Mouse (Mus musculus) liver, embryonic 14.5 days (tissue): ENCODE results near the gene Wfikkn1. TPM values are rescaled to one million over a fixed set of nuclear protein-coding genes. Genes with fewer than 3 reads are reported as not detected.
A peak's percentile ranks its signal among the peaks of the same experiment; 100 is the strongest.

Experiments used
- ATAC-seq: fragments of 200-750 bp; cut with Nextera tagmentation; 2 replicates; pipeline ENCODE4 v1.8.0; 2017; ENCODE audit warnings: moderate number of reproducible peaks, mild to moderate bottlenecking, moderate library complexity; ENCODE audit not compliant: insufficient read depth
- DNase-seq, 3 experiments: peaks; one replicate each; pipeline ENCODE4 v3.0.0-alpha.2; 2012 to 2013; ENCODE audit warnings: low read depth in 3 of 3, low spot score in 3 of 3
- H3K27ac ChIP-seq: fragments of 300-500 bp; sonication (generic); 2 replicates; pipeline ENCODE4 v1.5.1; 2014; ENCODE audit warnings: moderate library complexity, mild to moderate bottlenecking, control low read depth, inconsistent platforms
- H3K27me3 ChIP-seq: fragments of 300-500 bp; sonication (generic); 2 replicates; pipeline ENCODE4 v1.6.1; 2014; ENCODE audit warnings: mild to moderate bottlenecking, low read length, moderate library complexity; ENCODE audit not compliant: control insufficient read depth, insufficient read depth
- H3K36me3 ChIP-seq: fragments of 300-500 bp; sonication (generic); replicated peaks from 2 replicates; pipeline ENCODE4 v1.6.1; 2014; ENCODE audit warnings: low read depth; ENCODE audit not compliant: control insufficient read depth, insufficient read depth
- H3K4me1 ChIP-seq, 2 experiments: fragments of 200-500 bp in 1 of 2; fragments of 300-500 bp in 1 of 2; sonication (generic) in 1 of 2; replicated peaks; 2 replicates each; pipeline ENCODE4 v1.6.1; 2012 to 2014; ENCODE audit warnings: antibody characterized with exemption in 1 of 2, inconsistent platforms in 1 of 2, low read length in 1 of 2; ENCODE audit not compliant: control insufficient read depth in 2 of 2, insufficient read depth in 2 of 2
- H3K4me2 ChIP-seq: fragments of 300-500 bp; sonication (generic); 2 replicates; pipeline ENCODE4 v1.6.1; 2014; ENCODE audit warnings: low read depth, mild to moderate bottlenecking, control low read depth, moderate library complexity
- H3K4me3 ChIP-seq, 2 experiments: fragments of 200-500 bp in 1 of 2; fragments of 300-500 bp in 1 of 2; sonication (generic) in 1 of 2; 2 replicates each; pipeline ENCODE4 v1.5.1; 2012 to 2014; ENCODE audit warnings: low read depth in 2 of 2, low read length in 2 of 2, mild to moderate bottlenecking in 2 of 2, control low read depth in 1 of 2, inconsistent platforms in 1 of 2, moderate library complexity in 1 of 2; ENCODE audit not compliant: insufficient read depth in 1 of 2
- H3K9ac ChIP-seq: fragments of 300-500 bp; sonication (generic); replicated peaks from 2 replicates; pipeline ENCODE4 v1.6.1; 2014; ENCODE audit warnings: mild to moderate bottlenecking, control low read depth, moderate library complexity
- H3K9me3 ChIP-seq: fragments of 300-500 bp; sonication (generic); 2 replicates; pipeline ENCODE4 v1.6.1; 2016; ENCODE audit warnings: low read length, mixed read lengths; ENCODE audit not compliant: control insufficient read depth
- CTCF ChIP-seq: IDR thresholded peaks from 2 replicates; pipeline ENCODE4 v1.5.1; 2016; ENCODE audit warnings: antibody characterized with exemption, low read depth, control low read depth
- EP300 ChIP-seq: IDR thresholded peaks from 2 replicates; pipeline ENCODE4 v1.6.1; 2016; ENCODE audit warnings: antibody characterized with exemption, low read depth
- WGBS: fragments of 180-500 bp; shearing (Covaris S2); extraction: QIAGEN DNeasy Blood & Tissue Kit; methylation state at CpG from one replicate; pipeline ENCODE4 v1.1.7; 2014; ENCODE audit not compliant: insufficient replicate concordance; 5-methylcytosine and 5-hydroxymethylcytosine counted together
- polyA plus RNA-seq, 2 experiments: library from polyadenylated mRNA; depleted of rRNA in 1 of 2; stranded (reverse) in 1 of 2; unstranded in 1 of 2; fragments of >200 nt; fragmentation: Nextera tagmentation in 1 of 2; extraction: Ambion mirVana in 1 of 2; gene quantifications; 2 replicates each; pipeline versions ENCODE4 v1.2.1 to v1.2.3; 2012 to 2014

The Wfikkn1 gene
- polyA plus RNA-seq, 2 experiments = 0.52 to 0.54 TPM

GRCm38 (mm10) chr17:25919144-25919785 is 38.6 kb upstream of the Wfikkn1 start, which contains the start of gene Rab40c:
Gene Rab40c (minus strand): TSS chr17:25919727.
- no peaks in the 10 kb centered on the region for H3K9me3 ChIP-seq
- H3K9ac ChIP-seq = peak within 1 kb of the TSS; percentile 82
- peaks cover 4% of the 10 kb centered on the region for H3K36me3 ChIP-seq
- H3K4me3 ChIP-seq = peak within 1 kb of the TSS; percentile 86 to 92
- peak in 2 of 3 experiments; percentile 20 to 31 for DNase-seq
- no peak for ATAC-seq
- H3K27me3 ChIP-seq = no peaks in the 10 kb centered on the region
- H3K27ac ChIP-seq = peak within 1 kb of the TSS; percentile 75
- under 1% methylated on average over 58 of the region's 78 CpGs for WGBS
- no peak for TF ChIP-seq EP300
- TF ChIP-seq CTCF = no peak
- H3K4me2 ChIP-seq = peak within 1 kb of the TSS; percentile 89
- H3K4me1 ChIP-seq = peaks cover 11 to 17% of the 10 kb centered on the region in 2 experiments

- Histone ChIP-seq H3K9me3 (no peaks in the 10 kb centered on the region), H3K4me2 (peak overlapping the region; percentile 79), H3K27me3 (no peaks in the 10 kb centered on the region), H3K27ac (no peak overlapping the region), H3K4me3 (peak overlapping the region; percentile 74 to 92; a peak in 3 of 4 replicates), H3K36me3 (no peaks in the 10 kb centered on the region; the same call in 1 of the 2 replicates), H3K4me1 (peaks cover 11 to 25% of the 10 kb centered on the region in 2 experiments), H3K9ac (peak overlapping the region; percentile 82)
- ATAC-seq (no peak), DNase-seq (no peak)
- 81% methylated on average over 9 of the region's 9 CpGs for WGBS
- TF ChIP-seq EP300 (no peak), CTCF (no peak)
Measured at GRCm38 (mm10) chr17:25918037-25918750, 37.5 kb upstream of the Wfikkn1 start.

DNA sequence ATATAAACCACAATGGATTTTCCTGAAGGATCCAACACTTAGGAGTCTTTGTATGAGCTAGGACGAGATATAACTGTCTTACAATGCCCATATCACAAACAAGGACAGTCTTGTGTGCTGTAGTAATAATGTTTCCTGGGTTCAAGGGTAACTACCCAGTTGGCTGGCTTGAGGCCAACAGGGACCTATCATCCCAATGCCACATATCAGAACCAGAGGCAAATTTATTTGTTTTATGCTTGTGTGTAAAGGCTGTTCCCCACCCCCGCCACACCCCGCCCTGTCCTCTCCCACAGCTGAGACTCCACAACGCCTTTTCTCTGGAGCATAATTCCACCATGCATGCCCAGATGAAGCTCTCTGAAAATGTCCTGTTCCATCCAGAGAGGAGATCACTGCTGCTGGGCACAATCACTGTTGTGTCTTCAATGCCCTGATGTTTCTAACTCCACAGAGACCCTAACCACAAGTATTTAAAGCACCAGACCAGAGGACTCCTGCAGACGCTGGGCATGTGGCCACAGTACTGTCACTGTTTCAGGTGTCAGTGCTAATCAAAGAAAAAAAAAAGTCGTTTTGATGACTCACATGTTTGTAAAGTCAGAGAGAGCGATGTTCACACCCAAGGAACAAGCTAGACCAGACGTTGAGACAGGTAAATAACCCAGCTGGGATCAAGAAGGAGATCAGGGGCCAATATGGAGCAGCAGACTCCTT is 36.4 kb upstream of the Wfikkn1 start:
- H3K9me3 ChIP-seq = no peaks in the 10 kb centered on the region
- TF ChIP-seq CTCF = no peak
- no peak for TF ChIP-seq EP300
- H3K4me1 ChIP-seq = peaks cover 11 to 28% of the 10 kb centered on the region in 2 experiments
- no peaks in the 10 kb centered on the region for H3K27me3 ChIP-seq
- no peak overlapping the region for H3K27ac ChIP-seq
- no peak overlapping the region for H3K4me3 ChIP-seq
- H3K9ac ChIP-seq = no peak overlapping the region
- no peaks in the 10 kb centered on the region for H3K36me3 ChIP-seq
- 61% methylated on average over 8 of the region's 8 CpGs for WGBS
- DNase-seq (no peak), ATAC-seq (no peak)
- no peak overlapping the region for H3K4me2 ChIP-seq

GRCm38 (mm10) chr17:25914295-25914694 is 33.6 kb upstream of the Wfikkn1 start:
- Histone ChIP-seq H3K27ac (no peak overlapping the region), H3K9ac (no peak overlapping the region), H3K4me1 (peaks cover 6 to 21% of the 10 kb centered on the region in 2 experiments), H3K4me3 (no peak overlapping the region), H3K27me3 (no peaks in the 10 kb centered on the region), H3K36me3 (no peaks in the 10 kb centered on the region), H3K9me3 (no peaks in the 10 kb centered on the region), H3K4me2 (no peak overlapping the region)
- ATAC-seq (no peak), DNase-seq (no peak)
- no peak for TF ChIP-seq CTCF
- no peak for TF ChIP-seq EP300
- WGBS = 43% methylated on average over 4 of the region's 4 CpGs

DNA sequence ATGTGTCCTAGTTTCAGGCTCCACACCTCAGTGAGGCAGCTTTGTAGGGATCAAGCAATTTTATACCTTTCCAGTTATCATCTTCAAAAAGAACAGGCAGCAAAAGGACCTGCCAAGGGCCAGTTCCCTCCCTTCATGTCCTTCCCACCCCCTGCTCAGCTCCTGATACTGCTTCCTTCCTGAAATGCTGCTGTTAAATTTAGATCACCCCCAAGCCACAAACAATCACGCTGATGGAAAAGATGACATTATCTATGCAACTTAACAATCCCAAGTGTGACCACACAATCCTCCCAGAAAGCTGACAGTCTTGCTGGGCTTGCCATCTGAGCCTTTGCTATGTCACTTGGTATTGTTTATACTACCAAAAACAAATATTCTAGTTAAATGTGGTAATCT is 33.2 kb upstream of the Wfikkn1 start:
- no peaks in the 10 kb centered on the region for H3K36me3 ChIP-seq
- 7% methylated on average over 1 of the region's 1 CpGs for WGBS
- no peak overlapping the region for H3K9ac ChIP-seq
- no peak overlapping the region for H3K4me3 ChIP-seq
- H3K9me3 ChIP-seq = no peaks in the 10 kb centered on the region
- peaks cover 6 to 21% of the 10 kb centered on the region in 2 experiments for H3K4me1 ChIP-seq
- no peak overlapping the region for H3K4me2 ChIP-seq
- ATAC-seq (no peak), DNase-seq (no peak)
- no peak overlapping the region for H3K27ac ChIP-seq
- H3K27me3 ChIP-seq = no peaks in the 10 kb centered on the region
- TF ChIP-seq CTCF (no peak), EP300 (no peak)
